Mouse (Mus musculus): ENCODE results near the gene C87436.

C87436 gene

GRCm38 (mm10) chr6:86519767-86520345, 81.7 kb downstream of the C87436 start:
- no peak for DNase-seq

- DNase-seq, result no peak
These were observed 84.1 kb downstream of the C87436 start for GRCm38 (mm10) chr6:86522001-86522911.
